Mouse (Mus musculus): ENCODE measurements around the gene Pex10.

DNA sequence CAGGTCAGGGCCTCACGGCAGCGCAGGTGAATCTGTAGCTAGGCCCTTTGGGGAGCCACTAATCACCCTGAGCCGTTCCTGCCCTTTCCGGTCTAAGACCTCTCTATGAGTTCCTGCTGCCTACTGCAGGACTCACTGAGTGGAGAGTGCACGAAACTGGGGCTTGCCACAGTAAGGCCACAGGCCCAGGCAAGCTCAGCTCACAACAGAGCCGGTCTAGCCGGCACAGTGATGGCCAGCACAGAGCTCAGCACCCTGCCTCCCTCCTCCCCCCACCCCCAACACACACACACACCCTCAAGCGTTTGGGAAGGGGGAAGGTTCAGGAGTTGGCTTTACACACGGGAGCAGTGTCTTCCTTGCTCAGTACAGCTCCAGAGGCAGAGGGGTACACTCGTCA is 8.5 kb upstream of the Pex10 start:
- TF ChIP-seq CTCF (IDR thresholded peaks at IDR 0.05; ENCODE audit: control insufficient read depth, insufficient read depth, insufficient replicate concordance, low read depth, low read length): no peak
- TF ChIP-seq POLR2A (IDR thresholded peaks at IDR 0.05; ENCODE audit: control insufficient read depth, low read depth, low read length): no peak
